Mouse (Mus musculus) monocyte, adult 59 days (primary cell): ENCODE results near the gene Oog1. TPM values are rescaled to one million over a fixed set of nuclear protein-coding genes. Genes with fewer than 3 reads are reported as not detected.

Experiments
- total RNA-seq, 2 experiments: library from RNA; stranded (reverse); gene quantifications; one replicate each; pipeline ENCODE4 v1.2.4; 2023

Oog1 gene
- not detected for total RNA-seq

DNA sequence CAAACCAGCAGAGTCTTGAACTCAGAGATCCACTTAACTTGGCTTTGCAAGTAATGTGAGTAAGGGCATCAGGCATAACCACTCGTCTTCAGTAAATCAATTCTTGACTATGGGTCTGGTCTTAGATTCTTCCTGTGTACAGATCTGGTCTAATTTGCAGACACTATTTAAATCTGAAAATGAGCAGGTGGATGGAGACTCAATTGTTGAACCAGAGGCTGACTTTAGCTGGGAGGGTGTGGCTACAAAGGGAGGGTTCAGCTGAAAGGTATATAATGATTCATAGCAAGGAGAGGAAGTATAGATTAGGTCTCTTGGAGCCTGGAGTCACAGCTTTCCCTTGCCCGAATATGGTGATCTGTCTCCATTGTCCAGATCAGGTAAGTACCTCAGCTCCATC, at the start of gene Oog1:
TSS of gene Oog1 (plus strand) at position 301 of the 400 bp plus-strand sequence.

GRCm38 (mm10) chr12:87618569-87618968, 16.1 kb downstream of the Oog1 start, which contains the start of gene Gm4027:
Gene Gm4027 (plus strand): TSS chr12:87618869.

DNA sequence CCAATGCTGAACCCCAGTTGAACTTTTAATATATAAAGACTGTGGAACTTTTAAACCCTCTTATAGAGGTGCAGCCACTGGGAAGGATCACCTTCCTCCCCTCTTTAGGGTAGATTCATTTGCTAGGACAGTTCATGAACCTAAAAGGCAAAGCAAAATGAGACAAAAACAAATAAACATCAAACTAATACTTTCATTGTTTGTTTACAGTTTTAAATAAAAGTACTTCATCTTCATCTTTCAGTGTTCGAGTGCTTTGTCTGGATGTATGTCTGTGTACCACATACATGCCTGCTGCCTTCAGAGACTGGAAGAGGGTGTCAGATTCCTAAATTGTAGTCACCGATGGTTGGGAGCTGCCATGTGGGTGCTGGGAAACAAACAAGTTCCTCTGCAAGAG, 42.0 kb downstream of the Oog1 start, which contains the start of gene Gm16381:
TSS of gene Gm16381 (minus strand) at position 101 of the 400 bp plus-strand sequence.

Other genes starting within 250 kb of the Oog1 start
- gene Sptlc2, start 214.3 kb upstream of the Oog1 start, total RNA-seq, result 100 to 1,000 TPM; 131 to 147 TPM
- gene Slirp, start 158.8 kb upstream of the Oog1 start, total RNA-seq, result 10 to 100 TPM; 41.1 to 49.8 TPM
- gene Alkbh1, start 158.7 kb upstream of the Oog1 start, total RNA-seq, result 10 to 100 TPM; 32.7 to 32.8 TPM
- gene Snw1, start 130.4 kb upstream of the Oog1 start, total RNA-seq, result 10 to 100 TPM; 66.5 to 74.1 TPM
- gene Gm5788, start 108.0 kb upstream of the Oog1 start, total RNA-seq, result not detected
- not detected for gene Gm8300, start 88.4 kb upstream of the Oog1 start, total RNA-seq
- not detected for gene Gm4027, start 16.2 kb downstream of the Oog1 start, total RNA-seq
- gene Gm16381, start 41.9 kb downstream of the Oog1 start, total RNA-seq, result not detected
- gene Gm21319, start 173.1 kb downstream of the Oog1 start, total RNA-seq, result not detected
- not detected for gene Gm21936, start 192.8 kb downstream of the Oog1 start, total RNA-seq
- gene BB287469, start 213.9 kb downstream of the Oog1 start, total RNA-seq, result not detected
- not detected for gene Gm2001, start 239.7 kb downstream of the Oog1 start, total RNA-seq